Mouse (Mus musculus): Measurements from ENCODE around the gene Kcnip2. TPM values are rescaled to one million over a fixed set of nuclear protein-coding genes. Genes with fewer than 3 reads are reported as not detected.
A peak's percentile ranks its signal among the peaks of the same experiment; 100 is the strongest.
"Not testable (repeated sequence)": the region's sequence is repeated elsewhere in the genome, so short reads cannot be mapped to it uniquely, and the experiment has no call there.

The Kcnip2 gene
- polyA plus RNA-seq, 1 experiment from 2014 or later: 0.51 TPM

DNA sequence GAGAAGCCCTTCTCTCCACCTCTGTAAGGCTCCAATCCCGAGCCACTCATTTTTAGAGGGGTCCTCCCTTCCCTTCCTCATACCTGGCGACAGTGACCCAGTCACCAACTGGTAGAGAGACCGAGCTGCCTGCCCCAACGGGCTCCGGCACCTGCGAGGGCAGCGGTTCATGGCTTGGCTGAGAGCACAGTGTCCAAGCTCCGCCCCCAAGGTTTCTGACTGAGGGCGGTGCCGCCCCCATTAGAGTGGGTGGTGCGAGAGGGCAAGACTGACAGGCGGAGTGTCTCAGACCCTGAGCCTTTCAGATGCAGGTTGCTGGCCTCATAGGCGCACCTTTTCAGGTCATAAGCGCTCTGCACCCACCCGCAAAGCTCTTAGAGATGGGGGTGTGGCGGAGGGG, 3.7 kb downstream of the Kcnip2 start:
- H3K9me3 ChIP-seq: no peaks in the 10 kb centered on the region
- no peaks in the 10 kb centered on the region for H3K36me3 ChIP-seq
- H3K4me2 ChIP-seq: peak overlapping the region; percentile 47
- H3K4me3 ChIP-seq (replicated peaks): peak overlapping the region; percentile 22
- no peak overlapping the region for H3K27ac ChIP-seq
- H3K27me3 ChIP-seq: peaks cover 57% of the 10 kb centered on the region
- H3K9ac ChIP-seq (replicated peaks): no peak overlapping the region
- ATAC-seq (ENCODE audit: insufficient number of reproducible peaks, insufficient read depth, low FRiP score, low TSS enrichment, low read depth): no peak
- peaks cover 30% of the 10 kb centered on the region for H3K4me1 ChIP-seq (replicated peaks)
- WGBS: 1% methylated on average over 16 of the region's 16 CpGs

DNA sequence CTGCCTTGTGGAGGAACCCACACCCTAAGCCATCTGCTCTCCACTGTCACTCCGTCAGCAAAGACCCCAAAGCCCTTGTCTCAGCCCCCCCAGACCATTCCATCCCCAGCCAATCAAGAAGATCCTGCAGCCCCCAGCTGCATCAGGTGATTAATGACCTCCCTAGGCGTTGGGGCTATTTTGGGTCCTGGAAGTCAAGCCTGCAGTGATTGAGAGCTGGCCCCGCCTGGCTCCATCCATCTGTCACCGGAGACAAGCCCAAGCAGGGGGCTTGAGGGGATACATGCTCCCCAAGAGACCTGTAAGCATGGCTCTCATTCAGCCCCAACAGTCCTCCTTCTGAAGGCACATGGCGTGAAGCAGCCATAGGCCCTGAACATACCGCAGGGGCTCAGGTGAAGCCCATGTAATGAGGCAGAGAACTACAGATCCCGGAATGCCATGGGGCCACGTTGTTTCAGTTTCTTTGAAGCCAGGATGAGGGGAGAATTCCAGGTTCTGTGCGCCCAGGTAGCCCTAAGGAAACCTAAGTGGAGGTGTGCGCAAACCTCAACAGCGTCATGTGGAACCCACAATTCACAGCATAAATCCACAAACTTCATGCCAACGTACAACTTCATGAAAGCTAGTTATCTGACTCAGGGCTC, 4.7 kb downstream of the Kcnip2 start:
- no peak for ATAC-seq (ENCODE audit: insufficient number of reproducible peaks, insufficient read depth, low FRiP score, low TSS enrichment, low read depth)
- Histone ChIP-seq H3K9ac (replicated peaks) (no peak overlapping the region), H3K27ac (no peak overlapping the region), H3K36me3 (no peaks in the 10 kb centered on the region), H3K27me3 (peaks cover 47% of the 10 kb centered on the region), H3K4me2 (no peak overlapping the region), H3K4me1 (replicated peaks) (peaks cover 20% of the 10 kb centered on the region), H3K4me3 (replicated peaks) (no peak overlapping the region), H3K9me3 (no peaks in the 10 kb centered on the region)
- WGBS: 52% methylated on average over 12 of the region's 12 CpGs

DNA sequence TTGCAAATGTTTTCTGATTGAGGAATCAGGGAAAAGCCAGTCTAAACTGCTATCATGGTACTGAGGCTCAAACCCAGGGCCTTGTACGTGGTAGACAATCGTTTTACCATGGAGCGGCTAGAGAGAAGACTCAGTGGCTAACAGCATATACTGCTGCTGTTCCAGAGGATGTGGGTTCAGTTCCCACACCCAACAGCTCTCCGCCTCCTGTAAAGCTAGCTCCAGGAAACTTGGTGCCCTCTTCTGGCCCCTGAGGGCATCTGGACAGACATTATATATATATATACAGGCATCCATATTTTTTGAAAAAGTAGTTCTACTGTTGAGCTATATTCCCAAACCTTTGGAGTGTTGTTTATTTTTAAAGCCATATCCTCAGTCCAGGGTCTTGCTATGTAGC, 8.1 kb downstream of the Kcnip2 start:
- Histone ChIP-seq H3K4me3 (replicated peaks) (no peak overlapping the region), H3K4me1 (replicated peaks) (peaks cover 13% of the 10 kb centered on the region), H3K27ac (no peak overlapping the region), H3K27me3 (peaks cover 19% of the 10 kb centered on the region), H3K4me2 (no peak overlapping the region), H3K9me3 (no peaks in the 10 kb centered on the region), H3K9ac (replicated peaks) (no peak overlapping the region), H3K36me3 (no peaks in the 10 kb centered on the region)
- WGBS: 95% methylated on average over 4 of the region's 4 CpGs
- ATAC-seq (ENCODE audit: insufficient number of reproducible peaks, insufficient read depth, low FRiP score, low TSS enrichment, low read depth): no peak

DNA sequence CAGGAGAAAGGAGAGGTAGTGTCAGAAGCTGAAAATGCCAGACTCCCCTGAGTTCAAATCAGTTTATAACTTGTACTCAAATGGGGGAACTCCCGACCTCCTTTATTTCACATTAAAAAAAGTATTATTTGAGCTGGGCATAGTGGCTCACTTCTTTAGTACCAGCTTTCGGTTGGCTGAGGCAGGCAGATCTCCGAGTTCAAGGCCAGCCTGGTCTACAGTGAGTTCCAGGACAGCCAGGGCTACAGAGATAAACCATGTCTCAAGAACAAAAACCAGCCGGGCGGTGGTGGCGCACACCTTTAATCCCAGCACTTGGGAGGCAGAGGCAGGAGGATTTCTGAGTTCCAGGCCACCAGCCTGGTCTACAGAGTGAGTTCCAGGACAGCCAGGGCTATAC, 10.0 kb downstream of the Kcnip2 start:
- H3K4me2 ChIP-seq: not testable (repeated sequence)

DNA sequence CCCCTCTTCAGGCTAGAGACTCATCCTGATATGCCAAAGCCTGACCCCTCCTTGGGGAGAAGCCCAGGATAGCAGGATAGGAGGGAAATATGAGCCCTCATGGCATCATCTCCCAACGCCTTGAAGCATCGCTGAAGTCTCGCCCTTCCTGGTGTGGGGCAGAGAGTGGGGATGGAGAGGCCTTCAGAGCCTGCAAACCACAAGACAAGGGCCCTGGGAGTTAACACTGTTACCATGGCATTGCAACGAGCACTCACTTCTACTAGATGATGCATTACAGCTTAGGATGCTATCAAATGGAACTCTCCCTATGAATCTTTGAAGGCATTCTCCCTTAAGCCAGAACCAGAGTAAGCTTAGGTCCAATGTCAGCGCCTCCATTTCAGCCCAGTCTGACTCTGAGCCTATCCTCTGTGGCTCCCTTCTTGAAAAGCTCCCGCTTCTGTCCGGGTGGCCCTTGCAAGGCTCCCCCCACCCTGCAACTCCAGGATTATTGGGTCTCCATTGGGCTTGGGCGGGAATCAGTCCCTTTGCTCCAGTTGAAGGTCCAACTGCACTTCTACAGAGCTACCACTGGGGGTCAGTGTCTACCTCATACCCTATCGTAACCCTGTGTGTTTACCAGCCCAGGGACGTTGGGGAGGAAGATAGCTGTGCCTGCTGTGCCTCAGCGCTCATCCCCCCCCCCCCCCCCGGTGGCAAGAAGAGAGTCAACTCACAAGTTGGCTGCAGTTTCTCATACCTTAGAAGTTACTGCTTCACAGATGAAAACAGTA, 11.1 kb downstream of the Kcnip2 start:
- H3K36me3 ChIP-seq: no peaks in the 10 kb centered on the region
- ATAC-seq (ENCODE audit: insufficient number of reproducible peaks, insufficient read depth, low FRiP score, low TSS enrichment, low read depth): peak; percentile 37; the same call in 1 of the 2 replicates
- H3K27me3 ChIP-seq: no peaks in the 10 kb centered on the region
- H3K4me1 ChIP-seq (replicated peaks): 0 out of 2 replicates have a peak, but pooled peaks cover 3% of the 10 kb centered on the region
- no peak overlapping the region for H3K27ac ChIP-seq
- WGBS: 22% methylated on average over 12 of the region's 12 CpGs
- no peaks in the 10 kb centered on the region for H3K9me3 ChIP-seq
- no peak overlapping the region for H3K4me3 ChIP-seq (replicated peaks)
- peak overlapping the region; percentile 33 for H3K4me2 ChIP-seq
- no peak overlapping the region for H3K9ac ChIP-seq (replicated peaks)

More for the DNA sequence above, 10.0 kb downstream of the Kcnip2 start:
- H3K9ac ChIP-seq (replicated peaks); H3K27ac ChIP-seq; H3K27me3 ChIP-seq; H3K36me3 ChIP-seq; H3K4me1 ChIP-seq (replicated peaks); H3K4me3 ChIP-seq (replicated peaks); ATAC-seq (ENCODE audit: insufficient number of reproducible peaks, insufficient read depth, low FRiP score, low TSS enrichment, low read depth); H3K9me3 ChIP-seq: not testable (repeated sequence)
- 89% methylated on average over 6 of the region's 6 CpGs for WGBS

DNA sequence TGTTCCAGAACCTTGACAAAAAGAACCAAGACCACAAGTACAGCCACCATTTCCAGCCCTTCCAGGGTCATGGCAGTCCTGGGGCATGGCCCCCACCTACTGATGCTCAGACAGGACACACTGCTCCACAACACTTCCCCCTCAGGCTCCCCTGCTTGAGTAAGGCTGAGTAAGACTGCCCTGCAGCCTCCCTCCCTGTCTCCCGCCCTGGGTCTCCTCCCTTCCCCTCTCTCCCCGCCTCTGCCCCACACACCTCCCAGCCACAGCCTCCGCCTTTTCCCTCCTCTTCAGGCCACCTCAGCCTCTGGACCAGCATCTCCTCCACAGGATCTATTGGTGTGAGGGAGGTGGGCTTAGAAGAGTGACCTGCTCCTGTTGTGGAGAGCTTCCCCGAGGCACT, 12.5 kb downstream of the Kcnip2 start:
- WGBS: 15% methylated on average over 4 of the region's 4 CpGs
- Histone ChIP-seq H3K27me3 (no peaks in the 10 kb centered on the region), H3K4me1 (replicated peaks) (0 out of 2 replicates have a peak, but pooled peaks cover 3% of the 10 kb centered on the region), H3K36me3 (no peaks in the 10 kb centered on the region), H3K4me3 (replicated peaks) (no peak overlapping the region), H3K9me3 (no peaks in the 10 kb centered on the region), H3K9ac (replicated peaks) (no peak overlapping the region), H3K27ac (no peak overlapping the region), H3K4me2 (no peak overlapping the region)
- no peak for ATAC-seq (ENCODE audit: insufficient number of reproducible peaks, insufficient read depth, low FRiP score, low TSS enrichment, low read depth)

DNA sequence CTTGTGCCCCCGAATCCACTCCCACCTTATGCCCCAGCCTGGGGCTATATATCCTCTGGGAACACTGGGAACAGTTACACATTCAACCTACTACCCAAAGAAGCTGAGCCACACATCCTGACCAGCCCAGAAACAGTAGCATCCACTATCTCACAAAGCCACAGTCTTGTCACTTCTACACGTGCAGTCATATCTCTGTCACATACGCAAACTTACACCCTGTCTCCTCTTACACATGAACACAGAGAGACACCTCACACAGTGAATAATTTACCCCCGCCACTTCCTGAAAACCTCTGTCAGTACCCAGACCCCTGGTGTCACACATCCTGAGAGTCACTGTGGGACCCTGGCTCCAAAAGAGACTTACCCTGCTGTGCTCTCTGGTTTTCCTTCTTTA, 13.2 kb downstream of the Kcnip2 start:
- Histone ChIP-seq H3K9me3 (no peaks in the 10 kb centered on the region), H3K4me1 (replicated peaks) (0 out of 2 replicates have a peak, but pooled peaks cover 3% of the 10 kb centered on the region), H3K4me3 (replicated peaks) (no peak overlapping the region), H3K27ac (no peak overlapping the region), H3K4me2 (no peak overlapping the region), H3K36me3 (no peaks in the 10 kb centered on the region), H3K27me3 (no peaks in the 10 kb centered on the region), H3K9ac (replicated peaks) (no peak overlapping the region)
- WGBS: 76% methylated on average over 4 of the region's 4 CpGs
- ATAC-seq (ENCODE audit: insufficient number of reproducible peaks, insufficient read depth, low FRiP score, low TSS enrichment, low read depth): no peak

DNA sequence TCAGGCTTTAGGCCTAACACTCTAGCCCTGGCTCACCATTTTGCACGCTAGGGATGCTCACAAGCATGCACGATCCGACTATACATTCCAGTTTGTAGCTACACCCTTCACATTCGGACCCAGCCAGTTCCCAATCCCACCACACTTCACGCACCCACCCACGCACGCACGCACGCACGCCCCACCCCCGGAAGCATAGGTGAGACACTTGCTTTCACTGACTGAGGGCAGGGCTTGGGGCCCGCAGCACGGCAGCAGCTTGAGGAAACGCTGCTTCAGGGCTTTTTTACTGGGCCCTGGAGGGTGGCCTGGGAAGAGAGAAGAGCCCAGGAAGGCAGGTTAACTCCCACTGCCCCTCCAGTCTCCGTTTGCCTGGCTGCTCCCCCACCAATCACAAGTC, 19.0 kb downstream of the Kcnip2 start:
- Histone ChIP-seq H3K4me2 (no peak overlapping the region), H3K27me3 (no peaks in the 10 kb centered on the region), H3K36me3 (no peaks in the 10 kb centered on the region), H3K4me3 (replicated peaks) (no peak overlapping the region), H3K9ac (replicated peaks) (no peak overlapping the region), H3K27ac (no peak overlapping the region), H3K4me1 (replicated peaks) (peaks cover 11% of the 10 kb centered on the region; the same call in 1 of the 2 replicates), H3K9me3 (no peaks in the 10 kb centered on the region)
- ATAC-seq (ENCODE audit: insufficient number of reproducible peaks, insufficient read depth, low FRiP score, low TSS enrichment, low read depth): no peak
- 72% methylated on average over 15 of the region's 15 CpGs for WGBS

DNA sequence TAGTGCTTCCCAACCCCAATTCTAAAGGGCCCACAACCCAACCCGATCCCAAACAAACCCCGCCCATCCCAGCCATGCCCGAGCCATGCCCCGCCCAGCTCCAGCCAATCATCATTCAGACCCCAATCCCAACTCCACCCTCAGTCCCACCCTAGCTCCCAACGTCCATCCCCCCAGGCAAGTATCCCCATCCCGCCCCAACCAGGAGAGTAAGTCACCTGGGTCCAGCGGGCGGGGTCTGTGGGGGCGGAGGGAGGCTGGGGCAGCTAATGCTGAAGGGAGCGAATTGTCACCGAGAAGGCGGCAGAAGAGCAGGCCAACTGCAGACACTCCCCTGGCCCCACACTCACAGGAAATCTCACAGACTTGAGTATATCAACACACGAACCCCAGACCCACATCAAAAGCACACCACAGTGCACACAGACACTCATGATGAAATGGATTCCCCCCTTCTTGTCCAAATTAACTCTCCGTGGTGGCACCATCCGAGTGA, 19.8 kb downstream of the Kcnip2 start:
- Histone ChIP-seq H3K4me3 (replicated peaks) (peak overlapping the region; percentile 24), H3K4me2 (peak overlapping the region; percentile 55), H3K27ac (no peak overlapping the region), H3K27me3 (no peaks in the 10 kb centered on the region), H3K36me3 (no peaks in the 10 kb centered on the region), H3K9ac (replicated peaks) (no peak overlapping the region), H3K4me1 (replicated peaks) (peaks cover 11% of the 10 kb centered on the region; the same call in 1 of the 2 replicates), H3K9me3 (no peaks in the 10 kb centered on the region)
- ATAC-seq (ENCODE audit: insufficient number of reproducible peaks, insufficient read depth, low FRiP score, low TSS enrichment, low read depth): no peak
- 8% methylated on average over 15 of the region's 15 CpGs for WGBS

DNA sequence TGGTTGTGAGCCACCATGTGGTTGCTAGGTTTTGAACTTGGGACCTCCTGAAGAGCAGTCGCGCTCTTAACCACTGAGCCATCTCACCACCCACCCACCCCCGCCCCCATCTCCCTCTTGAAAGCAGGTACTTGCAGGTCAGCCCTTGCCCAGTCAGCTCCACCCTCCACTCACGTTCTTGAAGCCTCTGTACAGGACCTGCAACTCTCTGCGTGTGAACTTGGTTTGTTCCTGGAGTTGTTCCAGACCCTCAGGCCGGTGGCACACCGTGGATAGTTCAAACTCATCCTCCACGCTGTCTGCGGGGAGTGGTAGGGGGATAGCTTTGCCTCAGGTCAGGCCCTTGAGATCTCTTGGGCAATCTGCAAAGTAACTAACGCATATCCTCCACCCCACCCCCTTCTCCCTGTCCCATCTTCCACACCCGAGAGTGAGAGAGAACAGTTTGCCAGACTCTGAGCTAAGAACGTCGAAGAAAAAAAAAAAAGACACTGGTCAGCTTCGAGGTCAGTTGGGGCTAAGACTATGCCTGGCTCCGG, 20.4 kb downstream of the Kcnip2 start:
- H3K36me3 ChIP-seq: no peaks in the 10 kb centered on the region

DNA sequence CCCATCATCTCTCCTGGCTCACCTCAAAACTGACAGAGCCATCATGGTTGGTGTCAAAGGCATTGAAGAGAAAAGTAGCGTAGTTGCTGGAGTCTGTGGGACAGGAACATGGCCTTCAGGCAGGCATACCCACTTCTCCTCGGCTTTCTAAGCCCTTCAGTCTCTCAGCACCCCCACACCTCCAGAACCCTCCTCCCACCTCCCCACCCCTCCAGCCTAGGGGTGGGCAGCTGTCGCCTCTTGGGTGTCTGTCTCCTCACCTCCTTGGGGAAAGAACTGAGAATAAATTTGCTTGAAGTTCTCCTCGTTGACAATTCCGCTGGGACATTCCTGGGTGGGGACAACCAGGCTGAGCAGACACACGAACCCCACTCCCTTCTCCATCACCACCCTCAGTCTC, 21.1 kb downstream of the Kcnip2 start:
- no peak for ATAC-seq (ENCODE audit: insufficient number of reproducible peaks, insufficient read depth, low FRiP score, low TSS enrichment, low read depth)
- 70% methylated on average over 6 of the region's 6 CpGs for WGBS
- no peaks in the 10 kb centered on the region for H3K27me3 ChIP-seq
- H3K4me1 ChIP-seq (replicated peaks): peaks cover 11% of the 10 kb centered on the region; the same call in 1 of the 2 replicates
- H3K4me2 ChIP-seq: no peak overlapping the region
- H3K9me3 ChIP-seq: no peaks in the 10 kb centered on the region
- no peaks in the 10 kb centered on the region for H3K36me3 ChIP-seq
- H3K9ac ChIP-seq (replicated peaks): no peak overlapping the region
- no peak overlapping the region for H3K4me3 ChIP-seq (replicated peaks)
- H3K27ac ChIP-seq: no peak overlapping the region

More for the DNA sequence above, 20.4 kb downstream of the Kcnip2 start:
- no peak for ATAC-seq (ENCODE audit: insufficient number of reproducible peaks, insufficient read depth, low FRiP score, low TSS enrichment, low read depth)
- Histone ChIP-seq H3K4me2 (peak overlapping the region; percentile 55), H3K9me3 (no peaks in the 10 kb centered on the region), H3K9ac (replicated peaks) (no peak overlapping the region), H3K27ac (no peak overlapping the region), H3K27me3 (no peaks in the 10 kb centered on the region), H3K4me1 (replicated peaks) (peaks cover 11% of the 10 kb centered on the region; the same call in 1 of the 2 replicates), H3K4me3 (replicated peaks) (peak overlapping the region; percentile 24)
- WGBS: 28% methylated on average over 15 of the region's 15 CpGs

All from limb, embryonic 12.5 days (tissue).